Mouse (Mus musculus): ENCODE results near the gene Fam186b. TPM values are rescaled to one million over a fixed set of nuclear protein-coding genes. Genes with fewer than 3 reads are reported as not detected.

Gene Fam186b
- polyA plus RNA-seq, 1 experiment from 2014 or later = 0.28 TPM

GRCm38 (mm10) chr15:99332921-99333675 is 37.4 kb upstream of the Fam186b start:
- H3K4me2 ChIP-seq = no peak overlapping the region
- H3K4me1 ChIP-seq = no peaks in the 10 kb centered on the region
- H3K27me3 ChIP-seq = no peaks in the 10 kb centered on the region
- WGBS = 82% methylated on average over 9 of the region's 9 CpGs
- peak overlapping the region; percentile 7 for H3K27ac ChIP-seq
- peaks cover 7% of the 10 kb centered on the region for H3K36me3 ChIP-seq (ENCODE audit: poor library complexity, severe bottlenecking)
- no peak overlapping the region for H3K4me3 ChIP-seq
- ATAC-seq = no peak
- no peak overlapping the region for H3K9ac ChIP-seq
- H3K9me3 ChIP-seq (replicated peaks) = no peaks in the 10 kb centered on the region

- Histone ChIP-seq H3K4me3 (no peak overlapping the region), H3K9me3 (replicated peaks) (no peaks in the 10 kb centered on the region), H3K27me3 (no peaks in the 10 kb centered on the region), H3K4me1 (no peaks in the 10 kb centered on the region), H3K9ac (no peak overlapping the region), H3K36me3 (ENCODE audit: poor library complexity, severe bottlenecking) (peaks cover 16% of the 10 kb centered on the region), H3K4me2 (no peak overlapping the region), H3K27ac (no peak overlapping the region)
- no peak for ATAC-seq
Measured at GRCm38 (mm10) chr15:99332111-99332510, 36.4 kb upstream of the Fam186b start.

GRCm38 (mm10) chr15:99331341-99331740 is 35.7 kb upstream of the Fam186b start:
- H3K36me3 ChIP-seq (ENCODE audit: poor library complexity, severe bottlenecking) = peaks cover 20% of the 10 kb centered on the region
- no peak overlapping the region for H3K4me3 ChIP-seq
- no peaks in the 10 kb centered on the region for H3K27me3 ChIP-seq
- no peak overlapping the region for H3K27ac ChIP-seq
- no peaks in the 10 kb centered on the region for H3K4me1 ChIP-seq
- no peak overlapping the region for H3K4me2 ChIP-seq
- H3K9ac ChIP-seq = no peak overlapping the region
- WGBS = 72% methylated on average over 5 of the region's 5 CpGs
- ATAC-seq = no peak
- no peaks in the 10 kb centered on the region for H3K9me3 ChIP-seq (replicated peaks)

GRCm38 (mm10) chr15:99330324-99330723 is 34.6 kb upstream of the Fam186b start:
- H3K9me3 ChIP-seq (replicated peaks) = no peaks in the 10 kb centered on the region
- no peak overlapping the region for H3K4me3 ChIP-seq
- ATAC-seq = no peak
- 81% methylated on average over 2 of the region's 2 CpGs for WGBS
- no peak overlapping the region for H3K4me2 ChIP-seq
- no peak overlapping the region for H3K9ac ChIP-seq
- H3K36me3 ChIP-seq (ENCODE audit: poor library complexity, severe bottlenecking) = peaks cover 24% of the 10 kb centered on the region
- H3K27ac ChIP-seq = no peak overlapping the region
- H3K27me3 ChIP-seq = no peaks in the 10 kb centered on the region
- H3K4me1 ChIP-seq = no peaks in the 10 kb centered on the region

- Histone ChIP-seq H3K4me3 (no peak overlapping the region), H3K4me2 (no peak overlapping the region), H3K36me3 (ENCODE audit: poor library complexity, severe bottlenecking) (peaks cover 41% of the 10 kb centered on the region), H3K9me3 (replicated peaks) (no peaks in the 10 kb centered on the region), H3K27me3 (no peaks in the 10 kb centered on the region), H3K4me1 (no peaks in the 10 kb centered on the region), H3K27ac (no peak overlapping the region), H3K9ac (no peak overlapping the region)
- ATAC-seq = no peak
- 96% methylated on average over 5 of the region's 5 CpGs for WGBS
Measured at GRCm38 (mm10) chr15:99328011-99328410, 32.3 kb upstream of the Fam186b start.

GRCm38 (mm10) chr15:99326959-99327358 is 31.3 kb upstream of the Fam186b start:
- H3K9ac ChIP-seq = no peak overlapping the region

GRCm38 (mm10) chr15:99326407-99326806 is 30.7 kb upstream of the Fam186b start:
- 77% methylated on average over 2 of the region's 2 CpGs for WGBS
- Histone ChIP-seq H3K27me3 (no peaks in the 10 kb centered on the region), H3K4me3 (no peak overlapping the region), H3K36me3 (ENCODE audit: poor library complexity, severe bottlenecking) (peaks cover 57% of the 10 kb centered on the region), H3K4me2 (no peak overlapping the region), H3K27ac (no peak overlapping the region), H3K9ac (no peak overlapping the region), H3K9me3 (replicated peaks) (no peaks in the 10 kb centered on the region), H3K4me1 (no peaks in the 10 kb centered on the region)
- no peak for ATAC-seq

More at GRCm38 (mm10) chr15:99326959-99327358, 31.3 kb upstream of the Fam186b start:
- no peaks in the 10 kb centered on the region for H3K4me1 ChIP-seq
- no peak for ATAC-seq
- H3K36me3 ChIP-seq (ENCODE audit: poor library complexity, severe bottlenecking) = peaks cover 51% of the 10 kb centered on the region
- no peaks in the 10 kb centered on the region for H3K27me3 ChIP-seq
- H3K9me3 ChIP-seq (replicated peaks) = no peaks in the 10 kb centered on the region
- 68% methylated on average over 1 of the region's 1 CpGs for WGBS
- no peak overlapping the region for H3K4me3 ChIP-seq
- H3K27ac ChIP-seq = no peak overlapping the region
- no peak overlapping the region for H3K4me2 ChIP-seq

GRCm38 (mm10) chr15:99325598-99325997 is 29.9 kb upstream of the Fam186b start:
- H3K4me3 ChIP-seq = no peak overlapping the region
- WGBS = 89% methylated on average over 6 of the region's 6 CpGs
- no peaks in the 10 kb centered on the region for H3K27me3 ChIP-seq
- H3K36me3 ChIP-seq (ENCODE audit: poor library complexity, severe bottlenecking) = peaks cover 65% of the 10 kb centered on the region
- no peak overlapping the region for H3K27ac ChIP-seq
- no peak overlapping the region for H3K9ac ChIP-seq
- no peaks in the 10 kb centered on the region for H3K4me1 ChIP-seq
- no peak overlapping the region for H3K4me2 ChIP-seq
- no peaks in the 10 kb centered on the region for H3K9me3 ChIP-seq (replicated peaks)
- no peak for ATAC-seq

GRCm38 (mm10) chr15:99324151-99324550 is 28.5 kb upstream of the Fam186b start:
- Histone ChIP-seq H3K27ac (no peak overlapping the region), H3K27me3 (no peaks in the 10 kb centered on the region), H3K4me3 (no peak overlapping the region), H3K4me2 (no peak overlapping the region), H3K36me3 (ENCODE audit: poor library complexity, severe bottlenecking) (peaks cover 79% of the 10 kb centered on the region), H3K9ac (no peak overlapping the region), H3K9me3 (replicated peaks) (no peaks in the 10 kb centered on the region), H3K4me1 (no peaks in the 10 kb centered on the region)
- ATAC-seq = no peak
- 94% methylated on average over 9 of the region's 9 CpGs for WGBS

GRCm38 (mm10) chr15:99320978-99321377 is 25.3 kb upstream of the Fam186b start:
- ATAC-seq = no peak
- H3K36me3 ChIP-seq (ENCODE audit: poor library complexity, severe bottlenecking) = peaks cover 97% of the 10 kb centered on the region

GRCm38 (mm10) chr15:99320168-99320674 is 24.5 kb upstream of the Fam186b start:
- Histone ChIP-seq H3K27me3 (no peaks in the 10 kb centered on the region), H3K4me2 (no peak overlapping the region), H3K27ac (no peak overlapping the region), H3K36me3 (ENCODE audit: poor library complexity, severe bottlenecking) (peaks cover 99% of the 10 kb centered on the region), H3K9ac (no peak overlapping the region), H3K4me1 (no peaks in the 10 kb centered on the region), H3K4me3 (no peak overlapping the region), H3K9me3 (replicated peaks) (no peaks in the 10 kb centered on the region)
- WGBS = 88% methylated on average over 10 of the region's 10 CpGs
- ATAC-seq = no peak

More at GRCm38 (mm10) chr15:99320978-99321377, 25.3 kb upstream of the Fam186b start:
- no peak overlapping the region for H3K4me3 ChIP-seq
- no peak overlapping the region for H3K27ac ChIP-seq
- no peaks in the 10 kb centered on the region for H3K4me1 ChIP-seq
- no peaks in the 10 kb centered on the region for H3K27me3 ChIP-seq
- no peak overlapping the region for H3K9ac ChIP-seq
- WGBS = 87% methylated on average over 9 of the region's 9 CpGs
- H3K9me3 ChIP-seq (replicated peaks) = no peaks in the 10 kb centered on the region
- H3K4me2 ChIP-seq = no peak overlapping the region

GRCm38 (mm10) chr15:99319411-99319871 is 23.8 kb upstream of the Fam186b start:
- ATAC-seq = no peak
- H3K4me1 ChIP-seq = no peaks in the 10 kb centered on the region
- no peak overlapping the region for H3K27ac ChIP-seq
- WGBS = 77% methylated on average over 3 of the region's 3 CpGs
- H3K36me3 ChIP-seq (ENCODE audit: poor library complexity, severe bottlenecking) = peaks cover 99% of the 10 kb centered on the region
- no peaks in the 10 kb centered on the region for H3K9me3 ChIP-seq (replicated peaks)
- H3K27me3 ChIP-seq = no peaks in the 10 kb centered on the region
- H3K4me3 ChIP-seq = no peak overlapping the region
- H3K9ac ChIP-seq = no peak overlapping the region
- no peak overlapping the region for H3K4me2 ChIP-seq

Measured in forebrain, embryonic 13.5 days (tissue).